Mouse (Mus musculus) hindbrain, embryonic 11.5 days (tissue): ENCODE data around the gene Banp. TPM values are rescaled to one million over a fixed set of nuclear protein-coding genes. Genes with fewer than 3 reads are reported as not detected.

Experiments
- ATAC-seq: fragments of 200-750 bp; cut with Nextera tagmentation; 2 replicates; pipeline ENCODE4 v1.8.0; 2017; ENCODE audit warnings: mild to moderate bottlenecking, moderate TSS enrichment, moderate library complexity; ENCODE audit not compliant: low FRiP score
- DNase-seq: peaks from one replicate; pipeline ENCODE4 v3.0.0-alpha.2; 2015; ENCODE audit warnings: low spot score
- H3K27ac ChIP-seq: fragments of 300-500 bp; sonication (generic); 2 replicates; pipeline ENCODE4 v1.5.1; 2014; ENCODE audit warnings: mild to moderate bottlenecking, low read depth, low read length
- H3K27me3 ChIP-seq: fragments of 300-500 bp; sonication (generic); 2 replicates; pipeline ENCODE4 v1.6.1; 2014; ENCODE audit warnings: mild to moderate bottlenecking, low read length, moderate library complexity, mixed read lengths; ENCODE audit not compliant: control insufficient read depth, insufficient read depth
- H3K36me3 ChIP-seq: fragments of 300-500 bp; sonication (generic); 2 replicates; pipeline ENCODE4 v1.6.1; 2014; ENCODE audit warnings: mild to moderate bottlenecking, low read length, moderate library complexity, mixed read lengths; ENCODE audit not compliant: control insufficient read depth, insufficient read depth
- H3K4me1 ChIP-seq: fragments of 300-500 bp; sonication (generic); replicated peaks from 2 replicates; pipeline ENCODE4 v1.6.1; 2014; ENCODE audit warnings: low read length, mixed read lengths; ENCODE audit not compliant: control insufficient read depth, insufficient read depth
- H3K4me2 ChIP-seq: fragments of 300-500 bp; sonication (generic); replicated peaks from 2 replicates; pipeline ENCODE4 v1.6.1; 2014; ENCODE audit warnings: mild to moderate bottlenecking, low read depth, low read length
- H3K4me3 ChIP-seq: fragments of 300-500 bp; sonication (generic); 2 replicates; pipeline ENCODE4 v1.5.1; 2014; ENCODE audit warnings: low read depth, low read length
- H3K9ac ChIP-seq: fragments of 300-500 bp; sonication (generic); 2 replicates; pipeline ENCODE4 v1.6.1; 2014; ENCODE audit warnings: low read depth, low read length
- H3K9me3 ChIP-seq: fragments of 300-500 bp; sonication (generic); 2 replicates; pipeline ENCODE4 v1.6.1; 2016; ENCODE audit warnings: low read length; ENCODE audit not compliant: control insufficient read depth
- WGBS: fragments of 180-500 bp; shearing (Covaris S2); extraction: QIAGEN DNeasy Blood & Tissue Kit; methylation state at CpG from one replicate; pipeline ENCODE4 v1.1.7; 2014; 5-methylcytosine and 5-hydroxymethylcytosine counted together
- polyA plus RNA-seq: library from polyadenylated mRNA; unstranded; fragments of >200 nt; fragmentation: Nextera tagmentation; extraction: Ambion mirVana; gene quantifications from 2 replicates; pipeline ENCODE4 v1.2.1, GENCODE M21; 2014

Gene Banp
- polyA plus RNA-seq, 1 experiment from 2014 or later = 51.8 TPM

DNA sequence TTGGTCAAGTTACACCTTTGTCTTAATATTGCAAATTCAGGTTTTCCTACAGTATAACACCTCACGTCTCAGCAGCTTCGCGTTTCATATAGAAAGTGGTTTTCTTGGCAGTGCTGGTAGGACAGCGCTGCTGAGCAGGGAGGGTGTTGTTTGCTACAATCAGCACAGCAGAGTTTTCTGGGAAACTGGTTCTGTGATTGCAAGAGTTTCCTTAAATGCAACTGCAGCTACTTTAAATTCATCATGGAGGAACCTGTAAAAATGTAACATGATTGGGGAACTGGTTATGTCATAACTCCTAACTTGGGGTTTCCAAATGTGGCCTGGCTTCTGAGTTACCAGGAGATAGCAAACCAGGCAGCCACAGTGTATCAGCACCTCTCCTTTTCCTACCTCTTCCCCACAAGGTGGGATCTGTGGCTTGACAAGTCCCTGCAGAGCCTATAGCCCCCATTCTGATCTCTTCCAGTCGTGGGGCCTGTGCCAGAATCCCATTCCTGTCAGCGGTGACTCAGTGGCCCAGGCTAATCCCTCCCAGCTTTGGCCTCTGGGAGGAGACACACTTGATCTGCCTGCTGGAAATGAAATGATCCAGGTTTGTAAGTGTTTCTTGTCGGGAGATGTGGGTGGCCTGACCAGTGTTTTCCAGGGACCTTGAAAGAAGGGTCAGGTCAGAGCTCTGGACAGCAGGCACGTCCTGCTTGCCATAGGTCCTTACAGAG, 70.7 kb downstream of the Banp start:
- Histone ChIP-seq H3K36me3 (peaks cover 2% of the 10 kb centered on the region; the same call in 1 of the 2 replicates), H3K27ac (no peak overlapping the region), H3K9me3 (no peaks in the 10 kb centered on the region), H3K4me3 (no peak overlapping the region), H3K9ac (no peak overlapping the region), H3K27me3 (no peaks in the 10 kb centered on the region), H3K4me2 (no peak overlapping the region), H3K4me1 (no peaks in the 10 kb centered on the region)
- DNase-seq (no peak), ATAC-seq (no peak)
- 89% methylated on average over 8 of the region's 8 CpGs for WGBS

DNA sequence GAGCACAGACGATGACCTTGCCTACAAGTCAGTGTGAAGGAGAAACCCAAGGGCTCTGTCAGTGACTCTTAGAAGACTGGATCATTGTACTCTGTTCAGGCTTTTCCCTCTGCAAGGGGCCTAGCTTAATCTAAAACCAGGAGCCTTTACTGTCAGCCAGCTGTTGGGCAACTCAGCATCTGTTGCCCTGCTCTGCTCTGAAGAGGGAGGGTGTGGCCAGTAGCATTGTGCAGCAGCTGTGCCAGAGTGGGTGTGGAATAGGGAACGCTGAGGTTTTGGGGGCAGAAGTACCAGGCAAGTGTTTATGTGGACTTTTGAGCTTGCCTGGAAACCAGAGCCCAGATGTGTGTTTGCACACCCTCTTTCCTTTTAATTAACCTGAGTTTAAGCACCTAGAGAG, 72.2 kb downstream of the Banp start:
- H3K36me3 ChIP-seq = peaks cover 7% of the 10 kb centered on the region; the same call in 1 of the 2 replicates
- H3K4me2 ChIP-seq = no peak overlapping the region
- no peak overlapping the region for H3K4me3 ChIP-seq
- H3K27ac ChIP-seq = no peak overlapping the region
- WGBS = 94% methylated on average over 2 of the region's 2 CpGs
- H3K9me3 ChIP-seq = no peaks in the 10 kb centered on the region
- no peak overlapping the region for H3K9ac ChIP-seq
- DNase-seq (no peak), ATAC-seq (no peak)
- H3K27me3 ChIP-seq = no peaks in the 10 kb centered on the region
- no peaks in the 10 kb centered on the region for H3K4me1 ChIP-seq

DNA sequence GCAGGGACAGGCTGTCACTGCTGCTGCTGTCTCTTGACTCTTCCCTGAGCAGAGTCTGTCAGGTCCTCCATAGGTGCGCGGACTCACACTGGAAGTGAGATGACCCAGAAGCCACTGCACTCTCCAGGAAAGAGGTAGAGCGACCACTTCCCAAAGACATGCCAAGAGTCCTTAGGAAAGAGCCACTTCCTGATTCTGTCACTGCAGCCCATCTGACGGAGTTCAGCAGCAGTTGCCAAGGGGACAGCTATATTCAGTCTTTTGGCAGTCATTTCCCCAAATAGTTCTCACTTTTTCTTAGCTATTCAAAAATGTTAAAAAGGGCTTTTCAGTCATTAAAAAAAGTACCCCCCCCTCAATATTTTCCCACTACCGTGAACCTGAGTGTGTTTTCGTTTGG, 72.7 kb downstream of the Banp start:
- Histone ChIP-seq H3K9me3 (no peaks in the 10 kb centered on the region), H3K4me2 (no peak overlapping the region), H3K4me1 (no peaks in the 10 kb centered on the region), H3K27ac (no peak overlapping the region), H3K36me3 (peaks cover 5% of the 10 kb centered on the region; the same call in 1 of the 2 replicates), H3K27me3 (no peaks in the 10 kb centered on the region), H3K9ac (no peak overlapping the region), H3K4me3 (no peak overlapping the region)
- DNase-seq (no peak), ATAC-seq (no peak)
- 89% methylated on average over 6 of the region's 6 CpGs for WGBS

DNA sequence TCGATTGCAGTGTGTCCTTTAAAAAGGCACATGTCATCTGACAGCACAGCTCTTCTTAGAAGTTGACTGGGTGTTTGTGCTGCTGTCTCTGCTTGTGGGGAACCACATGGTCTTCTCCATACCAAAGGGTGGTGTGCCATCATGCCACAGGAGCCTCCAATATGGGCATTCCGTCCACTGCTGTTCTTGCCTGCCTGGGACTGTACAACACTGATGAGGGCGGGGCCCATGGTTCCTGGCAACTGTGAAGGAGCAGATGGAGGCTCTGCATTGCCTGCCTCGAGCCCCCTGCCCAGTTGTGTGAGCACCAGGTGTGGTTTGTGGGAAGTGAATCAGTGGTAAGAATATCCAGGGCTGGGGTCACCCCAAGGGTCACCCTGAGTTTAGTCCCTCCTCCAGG, 73.2 kb downstream of the Banp start:
- Histone ChIP-seq H3K36me3 (peaks cover 5% of the 10 kb centered on the region; the same call in 1 of the 2 replicates), H3K4me3 (no peak overlapping the region), H3K4me1 (no peaks in the 10 kb centered on the region), H3K27ac (no peak overlapping the region), H3K4me2 (no peak overlapping the region), H3K9ac (no peak overlapping the region), H3K9me3 (no peaks in the 10 kb centered on the region), H3K27me3 (no peaks in the 10 kb centered on the region)
- DNase-seq (no peak), ATAC-seq (no peak)
- 89% methylated on average over 4 of the region's 4 CpGs for WGBS

DNA sequence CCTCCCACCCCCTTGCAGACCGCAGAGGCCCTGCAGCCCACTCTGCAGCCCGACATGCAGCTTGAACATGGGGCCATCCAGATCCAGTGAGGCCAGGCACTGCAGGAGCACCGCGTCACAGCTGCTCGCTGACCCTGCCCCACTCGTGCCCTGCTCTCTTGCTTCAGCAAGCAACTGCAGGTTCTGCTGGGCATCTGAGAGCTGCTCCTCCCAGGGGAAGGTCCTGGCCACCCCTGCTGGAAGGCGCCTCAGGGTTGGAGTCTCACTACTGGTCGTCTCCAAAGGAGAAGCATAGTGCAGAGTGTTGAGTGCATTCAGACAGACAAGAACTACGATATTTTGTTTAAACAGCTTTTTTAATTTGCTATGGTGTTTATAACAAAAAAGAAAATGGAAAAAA, 76.0 kb downstream of the Banp start:
- H3K4me3 ChIP-seq = no peak overlapping the region
- WGBS = 93% methylated on average over 9 of the region's 9 CpGs
- H3K27ac ChIP-seq = no peak overlapping the region
- ATAC-seq = no peak
- no peaks in the 10 kb centered on the region for H3K27me3 ChIP-seq
- no peak overlapping the region for H3K4me2 ChIP-seq
- H3K9ac ChIP-seq = no peak overlapping the region
- DNase-seq = no peak
- no peaks in the 10 kb centered on the region; the same call in 1 of the 2 replicates for H3K4me1 ChIP-seq
- H3K9me3 ChIP-seq = no peaks in the 10 kb centered on the region
- peaks cover 5% of the 10 kb centered on the region; the same call in 1 of the 2 replicates for H3K36me3 ChIP-seq

DNA sequence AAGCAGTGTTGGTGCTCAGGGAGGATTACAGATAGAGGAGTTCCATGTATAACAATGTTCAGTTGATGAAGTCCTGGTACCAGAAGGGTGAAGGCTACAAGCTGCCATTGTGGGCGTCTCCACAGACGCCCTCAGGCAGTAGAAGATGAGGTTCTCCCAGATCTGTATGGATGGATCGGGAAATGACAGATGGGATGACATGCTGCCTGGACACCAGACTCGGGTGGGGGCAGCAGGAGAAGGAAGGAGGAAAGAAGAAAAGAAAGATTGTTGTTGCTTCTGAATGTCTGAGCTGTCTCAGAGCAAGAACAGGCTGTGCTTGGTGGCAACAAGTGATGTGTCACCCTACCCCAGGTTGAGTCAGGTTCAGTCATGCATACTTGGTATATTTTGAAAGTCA, 78.6 kb downstream of the Banp start:
- Histone ChIP-seq H3K9ac (no peak overlapping the region), H3K4me3 (no peak overlapping the region), H3K27me3 (no peaks in the 10 kb centered on the region), H3K9me3 (no peaks in the 10 kb centered on the region), H3K36me3 (peaks cover 5% of the 10 kb centered on the region; the same call in 1 of the 2 replicates), H3K27ac (no peak overlapping the region), H3K4me2 (no peak overlapping the region), H3K4me1 (peaks cover 4% of the 10 kb centered on the region)
- DNase-seq (no peak), ATAC-seq (no peak)
- 85% methylated on average over 4 of the region's 4 CpGs for WGBS

DNA sequence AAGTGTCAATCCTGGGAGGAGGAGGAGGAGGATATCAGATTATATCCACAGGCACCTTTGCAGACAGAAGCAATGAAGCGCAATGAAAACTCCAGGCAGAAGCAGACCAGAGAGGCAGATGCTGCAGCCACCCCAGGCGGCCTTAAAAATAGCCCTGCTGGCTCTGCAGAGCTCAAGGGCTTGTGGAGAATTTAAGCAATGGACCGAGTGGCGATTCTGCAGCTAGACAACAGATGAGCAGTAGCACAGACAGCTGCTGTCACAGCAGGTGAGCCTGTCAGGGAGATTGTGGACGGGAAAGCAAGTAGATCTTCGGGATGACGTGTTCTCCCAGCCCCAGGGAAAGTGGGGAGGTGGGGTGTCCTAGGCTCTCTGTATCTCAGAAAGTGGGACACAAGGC, 81.4 kb downstream of the Banp start:
- H3K4me3 ChIP-seq = no peak overlapping the region
- H3K36me3 ChIP-seq = peaks cover 4% of the 10 kb centered on the region; the same call in 1 of the 2 replicates
- H3K4me2 ChIP-seq = no peak overlapping the region
- H3K9me3 ChIP-seq = no peaks in the 10 kb centered on the region
- DNase-seq = peak; percentile 9
- no peaks in the 10 kb centered on the region for H3K27me3 ChIP-seq
- H3K27ac ChIP-seq = no peak overlapping the region
- no peak overlapping the region for H3K9ac ChIP-seq
- no peak for ATAC-seq
- 36% methylated on average over 7 of the region's 7 CpGs for WGBS
- H3K4me1 ChIP-seq = peaks cover 4% of the 10 kb centered on the region

DNA sequence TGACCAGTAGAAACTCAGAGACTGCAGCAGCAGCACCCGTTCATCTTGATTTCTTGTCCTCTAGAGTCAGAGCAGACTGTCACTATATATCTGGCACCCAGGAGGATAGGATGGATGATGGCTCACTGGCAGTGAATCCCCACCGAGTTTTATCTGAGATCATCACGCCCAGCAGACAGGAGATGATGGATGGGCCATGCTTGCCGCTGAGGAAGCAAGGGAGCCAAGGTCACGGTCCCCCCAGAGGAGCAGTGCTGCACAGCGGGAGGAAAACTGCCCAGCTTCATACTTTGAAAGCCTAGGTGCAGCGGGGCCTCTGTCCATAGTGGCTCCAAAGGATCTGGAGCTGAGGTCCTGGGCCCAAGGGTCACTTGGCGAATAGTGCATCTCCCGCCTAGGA, 83.2 kb downstream of the Banp start:
- ATAC-seq (peak; percentile 54; the same call in 1 of the 2 replicates), DNase-seq (peak; percentile 48)
- Histone ChIP-seq H3K9me3 (no peaks in the 10 kb centered on the region), H3K9ac (no peak overlapping the region), H3K4me2 (no peak overlapping the region), H3K36me3 (no peaks in the 10 kb centered on the region), H3K27me3 (no peaks in the 10 kb centered on the region), H3K4me3 (no peak overlapping the region), H3K4me1 (peaks cover 4% of the 10 kb centered on the region), H3K27ac (peak overlapping the region; percentile 44; the same call in 1 of the 2 replicates)
- 41% methylated on average over 9 of the region's 9 CpGs for WGBS

DNA sequence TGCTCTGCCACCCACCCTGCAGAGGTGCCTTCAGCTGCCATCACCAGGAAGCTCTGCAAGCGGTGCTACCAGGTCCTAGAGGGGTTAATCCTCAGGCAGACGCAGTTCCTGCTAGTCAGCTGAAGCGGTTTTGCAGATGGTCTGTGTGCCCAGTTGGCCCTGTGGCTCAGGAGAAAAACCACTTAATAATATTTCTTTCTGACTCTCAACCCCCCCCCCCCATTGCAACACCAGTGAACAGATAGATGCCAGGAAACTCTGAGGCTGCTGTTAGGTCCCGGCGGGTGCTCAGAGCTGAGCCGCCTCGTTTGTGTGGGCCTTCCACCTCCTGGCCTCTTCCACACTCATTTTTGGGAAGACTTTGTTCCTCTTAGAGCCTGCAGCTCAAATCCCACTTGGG, 86.0 kb downstream of the Banp start:
- Histone ChIP-seq H3K4me2 (no peak overlapping the region), H3K9me3 (no peaks in the 10 kb centered on the region), H3K36me3 (no peaks in the 10 kb centered on the region), H3K27ac (no peak overlapping the region), H3K4me1 (peaks cover 4% of the 10 kb centered on the region), H3K9ac (no peak overlapping the region), H3K4me3 (no peak overlapping the region), H3K27me3 (no peaks in the 10 kb centered on the region)
- ATAC-seq = no peak
- 80% methylated on average over 7 of the region's 7 CpGs for WGBS
- DNase-seq = no peak
